Mouse (Mus musculus): ENCODE results near the gene Foxk1.

GRCm38 (mm10) chr5:142451759-142452158 is 50.5 kb downstream of the Foxk1 start:
- TF ChIP-seq CTCF (IDR thresholded peaks at IDR 0.05; ENCODE audit: control insufficient read depth, insufficient read depth, low read length) = no peak
- TF ChIP-seq POLR2A (IDR thresholded peaks at IDR 0.05; ENCODE audit: borderline replicate concordance, control insufficient read depth, low read depth, low read length) = no peak
